Mouse (Mus musculus) erythroblast, embryonic 14.5 days (primary cell): Measurements from ENCODE around the gene Ccdc47.

Source experiments
- GATA1 ChIP-seq: IDR thresholded peaks from 2 replicates; pipeline ENCODE4 v1.6.1; 2012; ENCODE audit warnings: low read length, inconsistent platforms, mixed read lengths
- TAL1 ChIP-seq: IDR thresholded peaks from 3 replicates; pipeline ENCODE4 v1.6.1; 2012; ENCODE audit warnings: low read length, inconsistent platforms, mixed read lengths

DNA sequence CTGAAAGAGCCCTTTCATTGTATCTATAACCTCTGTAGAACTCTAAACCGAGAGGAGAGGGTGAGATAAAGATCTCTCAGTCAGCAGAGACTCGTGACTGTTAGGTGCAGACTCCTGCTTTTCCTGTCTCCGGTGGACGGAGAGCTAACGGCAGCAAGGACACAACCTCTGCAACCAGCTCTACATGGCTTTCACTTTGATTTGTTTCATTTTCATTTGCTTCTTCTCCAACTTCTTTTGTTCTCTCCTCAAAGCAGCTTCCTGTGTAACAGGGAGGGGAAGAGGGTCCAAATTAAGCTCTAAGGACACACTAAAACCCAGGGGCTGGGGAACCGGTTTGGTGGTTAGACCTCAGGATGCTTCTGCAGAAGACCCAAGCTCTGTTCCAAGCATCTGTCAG, 15.4 kb downstream of the Ccdc47 start:
- TF ChIP-seq GATA1, result no peak
- TF ChIP-seq TAL1, result no peak
